Mouse (Mus musculus) neural tube, embryonic 12.5 days (tissue): ENCODE measurements at regions not wholly inside any gene's neighbourhood (a gene's known extent, or its start where the extent isn't known, plus 50 kb on each side); places are given as distances from the start of the nearest gene placed in this dataset.
A peak's percentile ranks its signal among the peaks of the same experiment; 100 is the strongest.

Source experiments
- ATAC-seq: fragments of 200-750 bp; cut with Nextera tagmentation; 2 replicates; pipeline ENCODE4 v1.8.0; 2017; ENCODE audit warnings: low read depth, mild to moderate bottlenecking, moderate TSS enrichment, moderate library complexity; ENCODE audit not compliant: low FRiP score
- H3K27ac ChIP-seq: fragments of 300-500 bp; sonication (generic); 2 replicates; pipeline ENCODE4 v1.5.1; 2016
- H3K27me3 ChIP-seq: fragments of 300-500 bp; sonication (generic); replicated peaks from 2 replicates; pipeline ENCODE4 v1.6.1; 2016; ENCODE audit warnings: mild to moderate bottlenecking
- H3K36me3 ChIP-seq: fragments of 300-500 bp; sonication (generic); 2 replicates; pipeline ENCODE4 v1.6.1; 2016; ENCODE audit warnings: mild to moderate bottlenecking
- H3K4me1 ChIP-seq: fragments of 300-500 bp; sonication (generic); 2 replicates; pipeline ENCODE4 v1.6.1; 2016
- H3K4me2 ChIP-seq: fragments of 300-500 bp; sonication (generic); replicated peaks from 2 replicates; pipeline ENCODE4 v1.6.1; 2016; ENCODE audit warnings: mild to moderate bottlenecking
- H3K4me3 ChIP-seq: fragments of 300-500 bp; sonication (generic); 2 replicates; pipeline ENCODE4 v1.5.1; 2016
- H3K9ac ChIP-seq: fragments of 300-500 bp; sonication (generic); 2 replicates; pipeline ENCODE4 v1.6.1; 2016; ENCODE audit warnings: mild to moderate bottlenecking
- H3K9me3 ChIP-seq: fragments of 300-500 bp; sonication (generic); 2 replicates; pipeline ENCODE4 v1.6.1; 2016; ENCODE audit warnings: mild to moderate bottlenecking
- WGBS: fragments of 180-500 bp; shearing (Covaris S2); methylation state at CpG from one replicate; pipeline ENCODE4 v1.1.7; 2016; 5-methylcytosine and 5-hydroxymethylcytosine counted together

- H3K4me3 ChIP-seq, result no peak overlapping the region
- H3K27ac ChIP-seq, result no peak overlapping the region
- 54% methylated on average over 3 of the region's 3 CpGs for WGBS
- ATAC-seq, result no peak
- H3K9me3 ChIP-seq, result no peaks in the 10 kb centered on the region
- no peaks in the 10 kb centered on the region for H3K36me3 ChIP-seq
- peaks cover 31% of the 10 kb centered on the region for H3K27me3 ChIP-seq
- no peak overlapping the region for H3K9ac ChIP-seq
- H3K4me1 ChIP-seq, result peaks cover 11% of the 10 kb centered on the region; the same call in 1 of the 2 replicates
- no peak overlapping the region for H3K4me2 ChIP-seq
These were observed 1376.9 kb downstream of the Gsdmc2 start for GRCm38 (mm10) chr15:62468076-62468475.

GRCm38 (mm10) chr15:62466856-62467255, 1378.1 kb downstream of the Gsdmc2 start:
- Histone ChIP-seq H3K36me3 (no peaks in the 10 kb centered on the region), H3K4me2 (no peak overlapping the region), H3K9me3 (no peaks in the 10 kb centered on the region), H3K27me3 (peaks cover 24% of the 10 kb centered on the region), H3K4me1 (peaks cover 14% of the 10 kb centered on the region; the same call in 1 of the 2 replicates), H3K4me3 (no peak overlapping the region), H3K9ac (no peak overlapping the region), H3K27ac (no peak overlapping the region)
- ATAC-seq, result no peak

GRCm38 (mm10) chr15:62465026-62465839, 1379.7 kb downstream of the Gsdmc2 start:
- no peak overlapping the region for H3K4me3 ChIP-seq
- no peaks in the 10 kb centered on the region for H3K9me3 ChIP-seq
- H3K4me1 ChIP-seq, result 0 out of 2 replicates have a peak, but pooled peaks cover 3% of the 10 kb centered on the region
- H3K9ac ChIP-seq, result no peak overlapping the region
- H3K27me3 ChIP-seq, result peaks cover 24% of the 10 kb centered on the region
- ATAC-seq, result 0 out of 2 replicates have a peak, but pooled peaks have one; percentile 21
- WGBS, result 62% methylated on average over 6 of the region's 6 CpGs
- no peaks in the 10 kb centered on the region for H3K36me3 ChIP-seq
- no peak overlapping the region for H3K27ac ChIP-seq
- H3K4me2 ChIP-seq, result no peak overlapping the region

GRCm38 (mm10) chr15:62462698-62463097, 1382.3 kb downstream of the Gsdmc2 start:
- Histone ChIP-seq H3K27ac (no peak overlapping the region), H3K9ac (no peak overlapping the region), H3K4me3 (no peak overlapping the region), H3K4me2 (no peak overlapping the region), H3K36me3 (no peaks in the 10 kb centered on the region), H3K27me3 (peaks cover 9% of the 10 kb centered on the region; the same call in 1 of the 2 replicates), H3K4me1 (0 out of 2 replicates have a peak, but pooled peaks cover 3% of the 10 kb centered on the region), H3K9me3 (no peaks in the 10 kb centered on the region)
- ATAC-seq, result peak; percentile 65; the same call in 1 of the 2 replicates
- 19% methylated on average over 3 of the region's 3 CpGs for WGBS

GRCm38 (mm10) chr15:62461398-62462051, 1383.5 kb downstream of the Gsdmc2 start:
- no peak overlapping the region for H3K4me2 ChIP-seq
- 0 out of 2 replicates have a peak, but pooled peaks cover 3% of the 10 kb centered on the region for H3K4me1 ChIP-seq
- H3K36me3 ChIP-seq, result no peaks in the 10 kb centered on the region
- no peak overlapping the region for H3K27ac ChIP-seq
- H3K4me3 ChIP-seq, result no peak overlapping the region
- H3K9me3 ChIP-seq, result no peaks in the 10 kb centered on the region
- 0 out of 2 replicates have a peak, but pooled peaks cover 3% of the 10 kb centered on the region for H3K27me3 ChIP-seq
- WGBS, result 89% methylated on average over 7 of the region's 7 CpGs
- no peak overlapping the region for H3K9ac ChIP-seq
- ATAC-seq, result no peak

- Histone ChIP-seq H3K27ac (no peak overlapping the region), H3K9ac (no peak overlapping the region), H3K4me1 (0 out of 2 replicates have a peak, but pooled peaks cover 3% of the 10 kb centered on the region), H3K36me3 (no peaks in the 10 kb centered on the region), H3K9me3 (no peaks in the 10 kb centered on the region), H3K4me3 (no peak overlapping the region), H3K4me2 (no peak overlapping the region), H3K27me3 (no peaks in the 10 kb centered on the region)
- ATAC-seq, result no peak
- 89% methylated on average over 2 of the region's 2 CpGs for WGBS
These were observed 1384.3 kb downstream of the Gsdmc2 start for GRCm38 (mm10) chr15:62460724-62461123.

- no peaks in the 10 kb centered on the region for H3K36me3 ChIP-seq
- H3K9me3 ChIP-seq, result no peaks in the 10 kb centered on the region
- no peak for ATAC-seq
- no peak overlapping the region for H3K9ac ChIP-seq
- no peaks in the 10 kb centered on the region for H3K27me3 ChIP-seq
- no peak overlapping the region for H3K4me2 ChIP-seq
- no peak overlapping the region for H3K4me3 ChIP-seq
- H3K27ac ChIP-seq, result no peak overlapping the region
- H3K4me1 ChIP-seq, result 0 out of 2 replicates have a peak, but pooled peaks cover 3% of the 10 kb centered on the region
- 76% methylated on average over 6 of the region's 6 CpGs for WGBS
These were observed 1384.9 kb downstream of the Gsdmc2 start for GRCm38 (mm10) chr15:62460026-62460607.

- Histone ChIP-seq H3K4me3 (no peak overlapping the region), H3K27me3 (no peaks in the 10 kb centered on the region), H3K36me3 (no peaks in the 10 kb centered on the region), H3K9ac (no peak overlapping the region), H3K27ac (no peak overlapping the region), H3K4me2 (no peak overlapping the region), H3K9me3 (no peaks in the 10 kb centered on the region), H3K4me1 (0 out of 2 replicates have a peak, but pooled peaks cover 3% of the 10 kb centered on the region)
- 53% methylated on average over 2 of the region's 2 CpGs for WGBS
- ATAC-seq, result no peak
These were observed 1387.0 kb downstream of the Gsdmc2 start for GRCm38 (mm10) chr15:62457990-62458389.

GRCm38 (mm10) chr15:62457051-62457664, 1387.8 kb downstream of the Gsdmc2 start:
- no peaks in the 10 kb centered on the region for H3K36me3 ChIP-seq
- no peak overlapping the region for H3K4me2 ChIP-seq
- no peak overlapping the region for H3K27ac ChIP-seq
- WGBS, result 76% methylated on average over 4 of the region's 4 CpGs
- H3K27me3 ChIP-seq, result no peaks in the 10 kb centered on the region
- no peak overlapping the region for H3K9ac ChIP-seq
- ATAC-seq, result no peak
- H3K9me3 ChIP-seq, result no peaks in the 10 kb centered on the region
- no peak overlapping the region for H3K4me3 ChIP-seq
- no peaks in the 10 kb centered on the region for H3K4me1 ChIP-seq

GRCm38 (mm10) chr15:62456020-62456419, 1389.0 kb downstream of the Gsdmc2 start:
- no peaks in the 10 kb centered on the region for H3K27me3 ChIP-seq
- H3K4me3 ChIP-seq, result no peak overlapping the region
- no peaks in the 10 kb centered on the region for H3K36me3 ChIP-seq
- H3K27ac ChIP-seq, result no peak overlapping the region
- no peaks in the 10 kb centered on the region for H3K4me1 ChIP-seq
- WGBS, result 67% methylated on average over 1 of the region's 1 CpGs
- ATAC-seq, result no peak
- no peak overlapping the region for H3K4me2 ChIP-seq
- no peak overlapping the region for H3K9ac ChIP-seq
- no peaks in the 10 kb centered on the region for H3K9me3 ChIP-seq

- WGBS, result 84% methylated on average over 3 of the region's 3 CpGs
- H3K27ac ChIP-seq, result no peak overlapping the region
- no peaks in the 10 kb centered on the region for H3K9me3 ChIP-seq
- ATAC-seq, result no peak
- H3K4me1 ChIP-seq, result no peaks in the 10 kb centered on the region
- no peaks in the 10 kb centered on the region for H3K27me3 ChIP-seq
- no peak overlapping the region for H3K4me3 ChIP-seq
- H3K36me3 ChIP-seq, result no peaks in the 10 kb centered on the region
- H3K4me2 ChIP-seq, result no peak overlapping the region
- H3K9ac ChIP-seq, result no peak overlapping the region
These were observed 1396.9 kb downstream of the Gsdmc2 start for GRCm38 (mm10) chr15:62448116-62448515.

- WGBS, result 26% methylated on average over 5 of the region's 5 CpGs
- Histone ChIP-seq H3K4me1 (0 out of 2 replicates have a peak, but pooled peaks cover 7% of the 10 kb centered on the region), H3K9me3 (no peaks in the 10 kb centered on the region), H3K36me3 (no peaks in the 10 kb centered on the region), H3K4me2 (no peak overlapping the region), H3K9ac (no peak overlapping the region), H3K27ac (no peak overlapping the region), H3K27me3 (no peaks in the 10 kb centered on the region), H3K4me3 (no peak overlapping the region)
- peak; percentile 66; the same call in 1 of the 2 replicates for ATAC-seq
These were observed 1405.8 kb downstream of the Gsdmc2 start for GRCm38 (mm10) chr15:62439211-62439610.
